Mouse (Mus musculus): ENCODE measurements at regions not wholly inside any gene's neighbourhood (a gene's known extent, or its start where the extent isn't known, plus 50 kb on each side); places are given as distances from the start of the nearest gene placed in this dataset.
"Not testable (repeated sequence)": the region's sequence is repeated elsewhere in the genome, so short reads cannot be mapped to it uniquely, and the experiment has no call there.

- no peak overlapping the region for H3K4me2 ChIP-seq
- no peaks in the 10 kb centered on the region for H3K27me3 ChIP-seq (replicated peaks; ENCODE audit: control insufficient read depth, insufficient read depth, low read length)
- DNase-seq (ENCODE audit: low spot score) (no peak), ATAC-seq (replicated peaks; ENCODE audit: low FRiP score) (no peak)
- no peaks in the 10 kb centered on the region for H3K36me3 ChIP-seq (ENCODE audit: control insufficient read depth, insufficient read depth, low read length)
- no peaks in the 10 kb centered on the region for H3K4me1 ChIP-seq (replicated peaks; ENCODE audit: control insufficient read depth, insufficient read depth, low read length)
- WGBS = 80% methylated on average over 5 of the region's 5 CpGs
- H3K9me3 ChIP-seq (ENCODE audit: control insufficient read depth, low read length) = no peaks in the 10 kb centered on the region
- no peak overlapping the region for H3K27ac ChIP-seq (ENCODE audit: low read depth, low read length)
- H3K4me3 ChIP-seq (ENCODE audit: low read depth, low read length) = no peak overlapping the region
- H3K9ac ChIP-seq (ENCODE audit: low read depth, low read length) = no peak overlapping the region
Measured at GRCm38 (mm10) chr5:77746604-77747003, 338.8 kb upstream of the Igfbp7 start.

GRCm38 (mm10) chr5:77743467-77743866 lies 335.6 kb upstream of the Igfbp7 start:
- H3K9ac ChIP-seq (ENCODE audit: low read depth, low read length) = no peak overlapping the region
- no peak overlapping the region for H3K4me2 ChIP-seq
- WGBS = 69% methylated on average over 3 of the region's 3 CpGs
- no peaks in the 10 kb centered on the region for H3K27me3 ChIP-seq (replicated peaks; ENCODE audit: control insufficient read depth, insufficient read depth, low read length)
- DNase-seq (ENCODE audit: low spot score) = no peak
- H3K4me1 ChIP-seq (replicated peaks; ENCODE audit: control insufficient read depth, insufficient read depth, low read length) = no peaks in the 10 kb centered on the region
- H3K36me3 ChIP-seq (ENCODE audit: control insufficient read depth, insufficient read depth, low read length) = no peaks in the 10 kb centered on the region
- ATAC-seq (replicated peaks; ENCODE audit: low FRiP score) = no peak
- no peaks in the 10 kb centered on the region for H3K9me3 ChIP-seq (ENCODE audit: control insufficient read depth, low read length)
- no peak overlapping the region for H3K27ac ChIP-seq (ENCODE audit: low read depth, low read length)
- no peak overlapping the region for H3K4me3 ChIP-seq (ENCODE audit: low read depth, low read length)

GRCm38 (mm10) chr5:77730286-77730685 lies 322.4 kb upstream of the Igfbp7 start:
- not testable (repeated sequence) for H3K36me3 ChIP-seq (ENCODE audit: control insufficient read depth, insufficient read depth, low read length); H3K9me3 ChIP-seq (ENCODE audit: control insufficient read depth, low read length); H3K9ac ChIP-seq (ENCODE audit: low read depth, low read length); H3K4me3 ChIP-seq (ENCODE audit: low read depth, low read length); H3K27me3 ChIP-seq (replicated peaks; ENCODE audit: control insufficient read depth, insufficient read depth, low read length); H3K4me1 ChIP-seq (replicated peaks; ENCODE audit: control insufficient read depth, insufficient read depth, low read length); H3K4me2 ChIP-seq; ATAC-seq (replicated peaks; ENCODE audit: low FRiP score); H3K27ac ChIP-seq (ENCODE audit: low read depth, low read length); DNase-seq (ENCODE audit: low spot score)
- WGBS = 74% methylated on average over 4 of the region's 4 CpGs

GRCm38 (mm10) chr5:77681592-77681991 lies 273.8 kb upstream of the Igfbp7 start:
- Histone ChIP-seq H3K4me2 (no peak overlapping the region), H3K4me1 (replicated peaks; ENCODE audit: control insufficient read depth, insufficient read depth, low read length) (no peaks in the 10 kb centered on the region), H3K27me3 (replicated peaks; ENCODE audit: control insufficient read depth, insufficient read depth, low read length) (no peaks in the 10 kb centered on the region), H3K27ac (ENCODE audit: low read depth, low read length) (no peak overlapping the region), H3K36me3 (ENCODE audit: control insufficient read depth, insufficient read depth, low read length) (no peaks in the 10 kb centered on the region), H3K9ac (ENCODE audit: low read depth, low read length) (no peak overlapping the region), H3K9me3 (ENCODE audit: control insufficient read depth, low read length) (no peaks in the 10 kb centered on the region), H3K4me3 (ENCODE audit: low read depth, low read length) (no peak overlapping the region)
- WGBS = 60% methylated on average over 3 of the region's 3 CpGs
- ATAC-seq (replicated peaks; ENCODE audit: low FRiP score) (no peak), DNase-seq (ENCODE audit: low spot score) (no peak)

- ATAC-seq (replicated peaks; ENCODE audit: low FRiP score) (no peak), DNase-seq (ENCODE audit: low spot score) (no peak)
- H3K36me3 ChIP-seq (ENCODE audit: control insufficient read depth, insufficient read depth, low read length) = no peaks in the 10 kb centered on the region
- H3K4me3 ChIP-seq (ENCODE audit: low read depth, low read length) = no peak overlapping the region
- H3K4me2 ChIP-seq = no peak overlapping the region
- 85% methylated on average over 15 of the region's 15 CpGs for WGBS
- H3K9ac ChIP-seq (ENCODE audit: low read depth, low read length) = no peak overlapping the region
- H3K4me1 ChIP-seq (replicated peaks; ENCODE audit: control insufficient read depth, insufficient read depth, low read length) = no peaks in the 10 kb centered on the region
- no peaks in the 10 kb centered on the region for H3K27me3 ChIP-seq (replicated peaks; ENCODE audit: control insufficient read depth, insufficient read depth, low read length)
- no peak overlapping the region for H3K27ac ChIP-seq (ENCODE audit: low read depth, low read length)
- H3K9me3 ChIP-seq (ENCODE audit: control insufficient read depth, low read length) = no peaks in the 10 kb centered on the region
Measured at GRCm38 (mm10) chr5:77672073-77672924, 264.5 kb upstream of the Igfbp7 start.

- H3K4me1 ChIP-seq (replicated peaks; ENCODE audit: control insufficient read depth, insufficient read depth, low read length) = no peaks in the 10 kb centered on the region
- DNase-seq (ENCODE audit: low spot score) (no peak), ATAC-seq (replicated peaks; ENCODE audit: low FRiP score) (no peak)
Measured at GRCm38 (mm10) chr5:77663096-77663495, 255.3 kb upstream of the Igfbp7 start.

GRCm38 (mm10) chr5:77659016-77659415 lies 251.2 kb upstream of the Igfbp7 start:
- Histone ChIP-seq H3K4me3 (ENCODE audit: low read depth, low read length) (no peak overlapping the region), H3K36me3 (ENCODE audit: control insufficient read depth, insufficient read depth, low read length) (no peaks in the 10 kb centered on the region), H3K27me3 (replicated peaks; ENCODE audit: control insufficient read depth, insufficient read depth, low read length) (no peaks in the 10 kb centered on the region), H3K9me3 (ENCODE audit: control insufficient read depth, low read length) (no peaks in the 10 kb centered on the region), H3K9ac (ENCODE audit: low read depth, low read length) (no peak overlapping the region), H3K4me2 (no peak overlapping the region), H3K27ac (ENCODE audit: low read depth, low read length) (no peak overlapping the region), H3K4me1 (replicated peaks; ENCODE audit: control insufficient read depth, insufficient read depth, low read length) (no peaks in the 10 kb centered on the region)
- DNase-seq (ENCODE audit: low spot score) (no peak), ATAC-seq (replicated peaks; ENCODE audit: low FRiP score) (no peak)
- 89% methylated on average over 6 of the region's 6 CpGs for WGBS

More at GRCm38 (mm10) chr5:77663096-77663495, 255.3 kb upstream of the Igfbp7 start:
- Histone ChIP-seq H3K4me2 (no peak overlapping the region), H3K9ac (ENCODE audit: low read depth, low read length) (no peak overlapping the region), H3K4me3 (ENCODE audit: low read depth, low read length) (no peak overlapping the region), H3K27me3 (replicated peaks; ENCODE audit: control insufficient read depth, insufficient read depth, low read length) (no peaks in the 10 kb centered on the region), H3K9me3 (ENCODE audit: control insufficient read depth, low read length) (no peaks in the 10 kb centered on the region), H3K27ac (ENCODE audit: low read depth, low read length) (no peak overlapping the region), H3K36me3 (ENCODE audit: control insufficient read depth, insufficient read depth, low read length) (no peaks in the 10 kb centered on the region)
- 63% methylated on average over 3 of the region's 3 CpGs for WGBS

- no peak for DNase-seq (ENCODE audit: low spot score)
- H3K9me3 ChIP-seq (ENCODE audit: control insufficient read depth, low read length) = no peaks in the 10 kb centered on the region
- 81% methylated on average over 5 of the region's 5 CpGs for WGBS
Measured at GRCm38 (mm10) chr5:77644651-77645050, 236.8 kb upstream of the Igfbp7 start.

GRCm38 (mm10) chr5:77620402-77620801 lies 212.6 kb upstream of the Igfbp7 start:
- no peaks in the 10 kb centered on the region for H3K27me3 ChIP-seq (replicated peaks; ENCODE audit: control insufficient read depth, insufficient read depth, low read length)
- no peak overlapping the region for H3K4me2 ChIP-seq
- H3K27ac ChIP-seq (ENCODE audit: low read depth, low read length) = no peak overlapping the region
- H3K4me3 ChIP-seq (ENCODE audit: low read depth, low read length) = no peak overlapping the region
- no peaks in the 10 kb centered on the region for H3K4me1 ChIP-seq (replicated peaks; ENCODE audit: control insufficient read depth, insufficient read depth, low read length)
- 72% methylated on average over 4 of the region's 4 CpGs for WGBS
- no peaks in the 10 kb centered on the region for H3K36me3 ChIP-seq (ENCODE audit: control insufficient read depth, insufficient read depth, low read length)
- no peaks in the 10 kb centered on the region; the same call in 1 of the 2 replicates for H3K9me3 ChIP-seq (ENCODE audit: control insufficient read depth, low read length)
- DNase-seq (ENCODE audit: low spot score) (no peak), ATAC-seq (replicated peaks; ENCODE audit: low FRiP score) (no peak)
- H3K9ac ChIP-seq (ENCODE audit: low read depth, low read length) = no peak overlapping the region

More at GRCm38 (mm10) chr5:77644651-77645050, 236.8 kb upstream of the Igfbp7 start:
- Histone ChIP-seq H3K4me2 (no peak overlapping the region), H3K4me1 (replicated peaks; ENCODE audit: control insufficient read depth, insufficient read depth, low read length) (no peaks in the 10 kb centered on the region), H3K4me3 (ENCODE audit: low read depth, low read length) (no peak overlapping the region), H3K36me3 (ENCODE audit: control insufficient read depth, insufficient read depth, low read length) (no peaks in the 10 kb centered on the region), H3K9ac (ENCODE audit: low read depth, low read length) (no peak overlapping the region), H3K27ac (ENCODE audit: low read depth, low read length) (no peak overlapping the region), H3K27me3 (replicated peaks; ENCODE audit: control insufficient read depth, insufficient read depth, low read length) (no peaks in the 10 kb centered on the region)
- no peak for ATAC-seq (replicated peaks; ENCODE audit: low FRiP score)

Measured in liver, embryonic 11.5 days (tissue).